Mouse (Mus musculus) heart, adult 8-10 months (tissue): Measurements from ENCODE around the gene Sec1. TPM values are rescaled to one million over a fixed set of nuclear protein-coding genes. Genes with fewer than 3 reads are reported as not detected.
A peak's percentile ranks its signal among the peaks of the same experiment; 100 is the strongest.

Experiments
- DNase-seq: peaks from one replicate; pipeline ENCODE4 v3.0.0; 2022; ENCODE audit warnings: low spot score
- total RNA-seq, 4 experiments: library from RNA; stranded (reverse); gene quantifications; 2 replicates each; pipeline ENCODE4 v1.2.4; 2022

Sec1 gene
- total RNA-seq, 4 experiments from 2014 or later = 0.16 to 0.25 (median 0.23) TPM; not detected in 1

- DNase-seq = peak; percentile 100
These were observed 10.7 kb upstream of the Sec1 start, which contains the start of gene Dbp for GRCm38 (mm10) chr7:45704730-45705442. Dbp (plus strand) TSS chr7:45705088.

GRCm38 (mm10) chr7:45704046-45704559, 9.9 kb upstream of the Sec1 start:
- DNase-seq = peak; percentile 67

- DNase-seq = no peak
These were observed 9.4 kb upstream of the Sec1 start for GRCm38 (mm10) chr7:45703521-45704033.

- DNase-seq = no peak
These were observed 8.8 kb upstream of the Sec1 start for GRCm38 (mm10) chr7:45702809-45703520.

DNA sequence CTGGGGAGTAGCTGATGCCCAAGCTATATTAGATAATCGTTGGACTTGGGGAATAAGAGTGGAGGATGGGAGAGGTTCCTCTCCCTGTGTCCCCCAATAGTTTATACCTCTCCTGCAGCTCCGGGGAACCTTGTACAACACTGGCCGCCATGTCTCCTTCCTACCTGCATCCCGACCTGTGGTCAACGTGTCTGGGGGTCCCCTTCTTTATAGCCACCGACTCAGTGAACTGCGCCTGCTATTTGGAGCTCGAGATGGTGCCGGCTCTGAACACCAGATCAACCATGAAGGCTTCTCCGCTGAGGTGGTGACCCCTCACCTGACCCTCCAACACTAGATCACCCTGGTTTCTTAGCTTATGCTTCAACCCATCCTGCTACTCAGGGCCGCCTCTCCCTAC, 8.1 kb upstream of the Sec1 start:
- no peak for DNase-seq

DNA sequence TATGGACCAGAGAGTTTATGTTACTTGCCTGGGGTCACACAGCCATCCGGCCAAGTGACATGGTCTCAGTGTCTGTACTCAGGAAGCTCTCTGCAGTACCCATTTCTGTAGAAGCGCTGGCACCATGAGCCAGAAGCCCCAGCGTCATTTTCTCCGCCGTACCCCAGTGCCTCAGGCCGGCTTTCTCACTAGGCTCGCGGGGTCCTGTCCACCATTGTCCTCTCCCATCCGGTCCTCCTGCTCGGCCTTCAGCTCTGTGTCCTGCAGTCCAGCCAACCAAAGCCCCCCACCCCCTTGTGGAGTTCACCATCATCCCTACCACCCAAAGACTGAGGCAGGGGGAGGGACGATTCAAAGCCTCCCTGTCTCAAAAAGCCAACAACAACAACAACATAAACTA, 7.4 kb upstream of the Sec1 start:
- DNase-seq = no peak

GRCm38 (mm10) chr7:45701072-45701471, 6.9 kb upstream of the Sec1 start:
- DNase-seq = no peak

GRCm38 (mm10) chr7:45700301-45701015, 6.3 kb upstream of the Sec1 start:
- DNase-seq = peak; percentile 90

DNA sequence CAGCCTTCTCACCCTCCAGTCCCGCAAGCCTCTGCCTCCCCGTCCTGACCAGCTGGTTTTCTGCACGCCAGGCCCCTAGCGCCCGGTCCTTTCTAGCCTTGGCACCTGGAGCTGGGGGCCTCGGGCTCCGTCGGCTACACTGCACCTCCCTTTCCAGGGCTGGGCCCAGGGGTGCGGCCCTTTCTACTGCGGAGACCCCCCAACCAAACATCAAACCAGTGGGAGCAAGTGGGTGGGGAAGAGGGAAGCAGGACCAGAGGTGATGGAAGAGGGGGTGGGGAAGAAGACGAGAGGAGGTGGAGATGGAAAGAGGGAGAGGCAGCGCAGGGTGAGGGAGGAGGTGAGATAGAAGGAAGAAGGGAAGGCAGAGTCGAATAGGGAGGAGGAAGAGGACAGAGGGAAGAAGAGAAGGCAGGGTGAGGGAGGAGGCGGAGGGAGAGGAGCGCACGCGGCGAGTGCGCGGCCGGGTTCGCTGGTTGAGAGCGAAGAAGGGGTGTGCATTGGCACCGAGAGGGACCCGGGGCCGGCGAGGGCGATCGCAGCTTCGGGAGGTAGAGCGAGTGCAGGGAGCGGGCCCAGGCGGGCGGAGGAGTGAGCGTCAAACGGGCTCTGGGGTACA, 5.4 kb upstream of the Sec1 start, which contains the start of gene Car11:
Car11 (plus strand) TSS at position 321 of the 619 bp plus-strand sequence.
- no peak for DNase-seq

DNA sequence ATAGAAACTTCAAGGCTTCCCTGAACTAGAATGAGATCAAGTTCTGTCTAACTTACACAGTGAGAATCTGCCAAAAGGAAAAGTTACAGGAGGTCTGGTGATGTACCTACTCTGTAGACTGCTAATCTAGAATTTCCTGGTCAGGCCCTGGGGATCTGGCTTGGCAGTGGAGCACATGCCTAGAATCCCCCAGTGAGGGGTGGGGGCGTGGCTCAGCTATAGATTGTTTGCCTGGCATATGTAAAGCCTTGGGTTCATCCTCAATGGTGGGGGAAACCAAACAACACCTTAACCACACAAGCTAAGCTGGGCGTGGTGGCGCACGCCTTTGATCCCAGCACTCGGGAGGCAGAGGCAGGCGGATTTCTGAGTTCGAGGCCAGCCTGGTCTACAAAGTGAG, 3.7 kb upstream of the Sec1 start:
- DNase-seq = no peak

DNA sequence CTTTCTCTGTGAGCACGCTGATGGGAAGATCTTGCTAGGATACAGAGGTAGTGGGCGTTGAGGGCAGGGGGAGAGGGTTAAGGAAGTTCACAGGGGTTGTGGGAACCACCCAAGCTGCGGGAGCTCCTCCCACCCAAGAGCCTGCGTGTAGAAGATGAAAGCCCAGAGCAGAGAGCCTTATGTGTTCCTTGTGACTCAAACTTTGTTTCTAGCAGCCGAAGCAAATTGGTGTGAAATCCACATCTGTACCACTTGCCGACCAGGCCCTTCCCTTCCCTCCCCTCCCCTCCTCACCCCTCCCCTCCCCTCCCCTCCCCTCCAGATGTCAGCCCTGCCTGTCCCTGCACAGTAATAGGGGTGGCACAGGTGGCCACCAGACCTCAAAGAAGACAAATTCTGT, 896 bp upstream of the Sec1 start:
- no peak for DNase-seq

GRCm38 (mm10) chr7:45692364-45692763, 1.8 kb downstream of the Sec1 start:
- DNase-seq = no peak

DNA sequence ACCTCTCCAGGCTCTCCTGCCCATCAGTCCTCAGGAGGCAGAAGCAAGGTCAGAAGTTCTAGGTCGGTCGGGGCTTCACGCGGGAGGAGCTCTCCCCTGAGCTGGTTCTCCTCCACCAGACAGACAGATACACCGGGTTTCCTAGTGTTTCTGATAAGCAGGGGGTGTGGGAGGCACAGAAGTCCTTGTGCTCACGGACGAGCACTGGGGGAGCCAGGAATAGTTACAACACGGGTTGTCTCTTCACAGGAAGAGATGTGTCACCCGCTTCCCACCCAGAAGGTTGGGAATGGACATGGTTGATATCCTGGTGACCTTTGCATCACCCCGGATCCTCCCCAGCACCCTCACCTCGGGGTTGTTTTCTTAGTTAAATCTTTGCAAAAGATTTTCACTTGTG, 4.4 kb downstream of the Sec1 start:
- no peak for DNase-seq

GRCm38 (mm10) chr7:45689099-45689498, 5.1 kb downstream of the Sec1 start:
- no peak for DNase-seq

DNA sequence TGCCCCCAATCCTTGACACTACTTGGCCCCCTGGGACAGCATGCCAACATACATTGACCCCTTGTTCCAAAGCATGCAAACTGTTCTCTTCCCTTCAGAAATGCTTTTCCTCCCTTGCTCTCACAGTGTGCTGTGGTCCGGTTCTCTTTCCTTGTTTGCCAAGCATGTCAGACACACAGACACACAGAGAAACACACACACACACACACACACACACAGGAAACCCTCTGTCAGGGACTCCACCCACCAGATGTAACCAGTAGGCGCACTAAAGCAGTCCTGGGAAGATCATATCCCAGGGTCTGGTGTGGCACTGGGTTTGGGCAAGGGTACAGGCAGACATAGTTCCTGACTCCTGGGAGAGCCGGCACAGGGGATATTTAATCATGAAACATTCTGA, 7.4 kb downstream of the Sec1 start:
- no peak for DNase-seq

DNA sequence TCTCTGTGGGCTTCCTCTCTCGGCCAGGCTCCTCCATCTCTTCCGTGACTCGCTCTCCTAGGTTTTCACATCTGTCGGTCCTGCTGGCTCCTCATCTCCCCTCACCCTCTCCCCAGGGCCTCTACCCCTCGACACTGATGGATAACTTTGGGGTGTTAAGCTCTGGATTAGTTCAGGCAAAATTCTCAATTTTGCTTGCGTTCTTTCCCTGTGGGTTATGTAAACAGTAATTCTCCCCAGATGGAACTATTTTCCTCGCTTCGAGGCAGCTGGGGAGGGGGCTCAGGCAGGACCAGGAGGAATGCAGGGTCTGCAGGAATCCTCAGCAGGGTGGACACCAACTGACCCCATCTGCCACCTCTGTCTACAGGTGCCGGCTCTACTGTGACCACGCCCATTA, 8.4 kb downstream of the Sec1 start:
- DNase-seq = no peak

GRCm38 (mm10) chr7:45683396-45684050, 10.7 kb downstream of the Sec1 start, which contains the start of gene Ntn5:
Ntn5 (plus strand) TSS chr7:45684022.
- DNase-seq = no peak

GRCm38 (mm10) chr7:45682144-45683126, 11.8 kb downstream of the Sec1 start:
- peak; percentile 82 for DNase-seq

- peak; percentile 73 for DNase-seq
These were observed 13.0 kb downstream of the Sec1 start for GRCm38 (mm10) chr7:45681046-45681736.
